Mouse (Mus musculus): ENCODE results near the gene Tas2r138. TPM values are rescaled to one million over a fixed set of nuclear protein-coding genes. Genes with fewer than 3 reads are reported as not detected.

Gene Tas2r138
- not detected in 2 replicates for polyA plus RNA-seq (2012; rRNA removed)

GRCm38 (mm10) chr6:40613260-40613852, at the start of gene Tas2r138:
TSS of gene Tas2r138 (minus strand) at chr6:40613310.

DNA sequence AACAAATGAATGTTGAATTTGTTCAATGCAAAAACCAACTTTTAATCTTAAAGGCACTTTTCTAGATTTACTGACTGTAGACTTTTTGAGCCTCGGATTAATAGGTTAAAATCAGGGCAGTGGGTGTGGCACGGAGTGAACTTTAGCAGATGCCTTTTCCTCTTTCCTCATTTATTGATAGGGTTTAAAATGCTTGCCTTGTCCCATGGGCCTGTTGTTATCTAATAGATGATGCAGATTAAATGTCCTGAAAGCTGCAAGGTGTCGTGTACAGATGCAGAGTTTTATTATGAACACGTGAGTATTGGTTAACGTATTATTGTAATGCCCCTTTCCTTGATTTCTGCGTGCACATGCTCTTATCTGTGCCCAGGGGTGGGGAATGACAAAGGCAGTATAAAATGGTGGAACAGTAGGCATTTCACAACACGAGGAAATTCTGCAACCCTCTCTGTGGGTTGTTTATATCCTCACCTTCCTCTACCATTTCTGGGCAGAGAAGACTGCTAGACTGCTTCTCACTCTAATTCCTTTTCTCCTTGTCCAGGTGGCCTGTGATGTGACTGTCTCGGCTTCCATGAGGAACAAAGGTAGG, 15.4 kb upstream of the Tas2r138 start, which contains the start of gene Mgam:
Mgam (plus strand) TSS at position 426 of the 595 bp plus-strand sequence.

DNA sequence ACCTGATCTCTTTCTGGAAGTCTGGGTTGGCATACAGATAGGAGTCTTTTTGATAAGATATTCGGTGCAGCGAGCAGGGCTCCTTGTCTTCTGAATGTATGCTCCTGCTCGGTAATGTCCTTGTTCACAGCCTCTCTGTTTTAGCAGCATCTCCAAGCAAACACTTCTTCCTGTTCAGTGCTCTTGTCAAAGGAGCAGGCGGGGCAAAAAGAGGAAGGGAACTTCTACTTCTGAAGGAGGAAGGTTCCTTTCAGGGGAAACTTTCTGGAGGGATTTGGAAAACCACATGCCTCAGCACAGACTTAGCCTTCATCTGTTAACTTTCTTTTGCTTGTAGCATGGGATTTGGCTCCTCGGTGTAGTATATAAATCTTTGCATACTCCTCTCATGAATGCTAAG, 27.5 kb downstream of the Tas2r138 start, which contains the start of gene Clec5a:
Clec5a (minus strand) TSS at position 177 of the 400 bp plus-strand sequence.

DNA sequence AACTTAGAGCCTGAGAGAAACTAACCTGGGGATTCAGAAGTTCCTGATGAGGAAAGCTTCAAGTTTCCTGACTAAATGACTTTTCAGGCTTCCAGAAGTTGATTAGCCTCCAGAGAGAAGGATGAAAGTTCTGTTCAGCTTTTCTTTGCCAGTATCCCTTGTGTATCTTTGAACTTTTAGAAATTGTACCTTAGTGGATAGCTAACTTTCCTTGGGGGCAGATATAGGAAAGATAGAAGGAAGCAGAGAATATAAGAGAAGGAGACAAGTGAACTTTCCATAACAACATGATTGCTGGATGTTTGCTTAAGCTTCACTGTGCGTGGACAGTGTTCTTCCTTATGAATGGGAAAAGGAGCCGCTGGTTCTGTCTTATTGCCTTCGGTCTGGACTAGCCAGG, 43.9 kb downstream of the Tas2r138 start, which contains the start of gene Olfr460:
Olfr460 (plus strand) TSS at position 301 of the 400 bp plus-strand sequence.

Other genes with a start within 250 kb of the Tas2r138 start
- 18.8 and 28.8 TPM in 2 replicates for gene E330009J07Rik, start 177.2 kb downstream of the Tas2r138 start, polyA plus RNA-seq (2012; rRNA removed)
- gene Wee2, start 174.2 kb downstream of the Tas2r138 start, polyA plus RNA-seq (2012; rRNA removed): 0.11 and 0.13 TPM in 2 replicates
- gene Ssbp1, start 142.0 kb downstream of the Tas2r138 start, polyA plus RNA-seq (2012; rRNA removed): 100 and 110 TPM in 2 replicates
- gene Tas2r137, start 122.1 kb downstream of the Tas2r138 start, polyA plus RNA-seq (2012; rRNA removed): 0.20 and 0.33 TPM in 2 replicates
- gene Tas2r108, start 119.8 kb downstream of the Tas2r138 start, polyA plus RNA-seq (2012; rRNA removed): 0.44 and 0.63 TPM in 2 replicates
- 0.14 TPM in 1 of 2 replicates, not detected in the other for gene Prss37, start 93.8 kb downstream of the Tas2r138 start, polyA plus RNA-seq (2012; rRNA removed)
- gene Olfr461, start 58.3 kb downstream of the Tas2r138 start, polyA plus RNA-seq (2012; rRNA removed): not detected in 2 replicates
- gene Olfr460, start 43.8 kb downstream of the Tas2r138 start, polyA plus RNA-seq (2012; rRNA removed): 0.16 and 0.18 TPM in 2 replicates
- gene Clec5a, start 27.5 kb downstream of the Tas2r138 start, polyA plus RNA-seq (2012; rRNA removed): 0.84 and 0.91 TPM in 2 replicates
- gene Mgam, start 15.5 kb upstream of the Tas2r138 start, polyA plus RNA-seq (2012; rRNA removed): 0.05 and 0.10 TPM in 2 replicates

Data from central nervous system, embryonic 14 days (tissue).